Mouse (Mus musculus) kidney, adult 2 months (tissue): ENCODE results near the gene Pde3a.

Source experiments
- CTCF ChIP-seq: fragments of 200-500 bp; conservative IDR thresholded peaks from 2 replicates; pipeline ENCODE4 v1.5.1; 2011; ENCODE audit warnings: low read depth, mild to moderate bottlenecking, control low read depth, low read length, moderate library complexity, mixed read lengths; ENCODE audit not compliant: insufficient read depth, insufficient read length
- POLR2A ChIP-seq: fragments of 200-500 bp; IDR thresholded peaks from one replicate; pipeline ENCODE4 v1.6.1; 2011; ENCODE audit warnings: low read depth, low read length, control low read depth

DNA sequence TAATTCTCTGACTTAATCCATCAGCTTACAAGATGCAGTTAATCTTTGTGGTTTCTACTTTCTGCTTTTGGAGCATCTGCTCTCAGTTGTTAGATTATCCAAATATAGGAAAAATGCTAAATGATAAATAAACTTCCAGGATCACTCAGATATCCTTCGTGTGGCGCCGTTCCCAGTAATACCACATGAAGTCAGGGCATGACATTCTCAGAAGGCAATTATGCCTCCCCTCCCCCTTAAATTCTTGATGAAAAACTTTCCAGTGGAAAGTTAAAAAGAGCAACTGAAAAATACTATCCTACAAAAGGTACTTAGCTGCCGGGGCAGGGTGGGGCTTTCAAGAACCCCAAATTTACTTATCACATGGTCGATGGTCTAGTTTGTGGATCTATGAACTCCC lies 161.8 kb downstream of the Pde3a start:
- TF ChIP-seq POLR2A (no peak), CTCF (no peak)
